In the genomic region with DNA sequence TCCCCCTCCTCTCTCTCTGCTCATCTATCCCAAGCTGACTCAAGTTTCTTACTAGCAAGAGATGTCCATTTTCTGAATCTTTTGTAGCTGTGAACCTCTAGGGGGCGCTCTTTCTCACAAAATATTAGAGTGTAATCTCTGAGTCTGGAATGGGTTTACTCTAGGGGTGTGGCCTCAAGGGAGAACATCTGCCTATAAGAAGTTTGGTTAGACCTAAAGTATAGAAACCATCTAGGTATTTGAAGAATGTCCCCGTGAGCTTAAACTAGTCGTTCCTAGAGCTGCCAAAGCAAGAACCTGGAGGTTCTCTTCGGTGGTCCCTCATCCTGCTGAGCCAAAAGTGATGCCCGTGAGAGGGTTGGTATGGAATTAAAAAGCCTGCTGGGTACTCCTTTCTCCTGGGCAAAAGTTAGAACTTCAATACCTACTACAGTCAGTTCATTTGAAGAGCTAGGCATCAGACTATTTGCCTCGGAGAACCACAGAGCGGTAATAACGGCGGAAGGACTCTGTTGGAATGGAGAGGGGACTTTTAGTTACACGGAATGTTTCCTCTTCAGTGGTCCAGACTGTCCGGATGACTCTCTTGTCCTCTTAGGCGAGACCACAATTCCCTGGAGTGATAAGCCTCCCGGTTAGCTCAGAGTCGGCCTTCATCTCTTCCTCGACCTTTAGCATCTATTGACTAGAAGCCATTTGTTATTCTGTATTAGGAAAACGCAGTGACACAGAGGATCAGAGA, we compare ENCODE assay signal across 8 mouse cellular contexts. TPM values are rescaled to one million over a fixed set of nuclear protein-coding genes. Genes with fewer than 3 reads are reported as not detected.
DNase-seq lines count a peak whose midpoint lies in the region; ATAC-seq lines count a peak whose summit lies in the region.

No protein-coding gene starts in this region.

- no peaks in the 10 kb centered on the region for H3K9me3 ChIP-seq in intestine, embryonic 14.5 days (ENCODE audit: control insufficient read depth, low read length)
- no peaks in the 10 kb centered on the region for H3K9me3 ChIP-seq in limb, embryonic 11.5 days (ENCODE audit: control insufficient read depth, low read length)
- no peaks in the 10 kb centered on the region for H3K9me3 ChIP-seq in midbrain, embryonic 12.5 days
- no peaks in the 10 kb centered on the region for H3K9me3 ChIP-seq in stomach, embryonic 15.5 days

- peak; percentile 60 for DNase-seq in urinary bladder, postnatal 25 days (ENCODE audit: low spot score)
- DNase-seq in urinary bladder, postnatal 10 days (ENCODE audit: low spot score), result no peak
- DNase-seq in cerebellum, adult 9-11 months, result peak; percentile 30
- DNase-seq in gastrocnemius, adult 8-10 months (ENCODE audit: low spot score in 2 of 2), result peak; percentile 42 to 51
- peak; percentile 72 for DNase-seq in intestine, embryonic 14.5 days (ENCODE audit: low spot score)
- peak; percentile 69 for DNase-seq in limb, embryonic 11.5 days (ENCODE audit: low spot score)

- ATAC-seq in intestine, embryonic 14.5 days (replicated peaks; ENCODE audit: low FRiP score, low TSS enrichment, low read depth), result peak; percentile 76
- ATAC-seq in limb, embryonic 11.5 days (ENCODE audit: insufficient number of reproducible peaks, low FRiP score, low TSS enrichment, low read depth), result peak; percentile 69; the same call in 1 of the 2 replicates
- peak; percentile 79 for ATAC-seq in midbrain, embryonic 12.5 days (ENCODE audit: low FRiP score, low read depth)
- ATAC-seq in stomach, embryonic 15.5 days (ENCODE audit: insufficient read depth, low FRiP score, low read depth), result peak; percentile 67; the same call in 1 of the 2 replicates

- peak overlapping the region; percentile 92 for H3K4me2 ChIP-seq in intestine, embryonic 14.5 days (ENCODE audit: low read length)
- peak overlapping the region; percentile 82 for H3K4me2 ChIP-seq in limb, embryonic 11.5 days (ENCODE audit: low read depth, severe bottlenecking)
- H3K4me2 ChIP-seq in midbrain, embryonic 12.5 days (replicated peaks), result peak overlapping the region; percentile 92
- H3K4me2 ChIP-seq in stomach, embryonic 15.5 days, result peak overlapping the region; percentile 81

- peak overlapping the region; percentile 69; the same call in 1 of the 2 replicates for H3K27ac ChIP-seq in intestine, embryonic 14.5 days (ENCODE audit: low read depth)
- H3K27ac ChIP-seq in limb, embryonic 11.5 days (replicated peaks; ENCODE audit: low read depth, low read length), result peak overlapping the region; percentile 77
- H3K27ac ChIP-seq in midbrain, embryonic 12.5 days (replicated peaks), result no peak overlapping the region
- H3K27ac ChIP-seq in stomach, embryonic 15.5 days, result peak overlapping the region; percentile 80

- no peaks in the 10 kb centered on the region for H3K36me3 ChIP-seq in intestine, embryonic 14.5 days (ENCODE audit: control insufficient read depth, insufficient read depth, low read length)
- H3K36me3 ChIP-seq in limb, embryonic 11.5 days (ENCODE audit: control insufficient read depth, insufficient read depth, low read length), result no peaks in the 10 kb centered on the region
- H3K36me3 ChIP-seq in midbrain, embryonic 12.5 days, result no peaks in the 10 kb centered on the region
- no peaks in the 10 kb centered on the region for H3K36me3 ChIP-seq in stomach, embryonic 15.5 days

- H3K4me3 ChIP-seq in intestine, embryonic 14.5 days (ENCODE audit: low read depth, low read length), result peak overlapping the region; percentile 53
- H3K4me3 ChIP-seq in limb, embryonic 11.5 days (ENCODE audit: low read depth, low read length), result peak overlapping the region; percentile 54
- H3K4me3 ChIP-seq in midbrain, embryonic 12.5 days, result peak overlapping the region; percentile 48
- peak overlapping the region; percentile 45 for H3K4me3 ChIP-seq in stomach, embryonic 15.5 days (replicated peaks)

- no peaks in the 10 kb centered on the region for H3K4me1 ChIP-seq in intestine, embryonic 14.5 days (replicated peaks; ENCODE audit: control insufficient read depth, insufficient read depth, low read length)
- H3K4me1 ChIP-seq in limb, embryonic 11.5 days (ENCODE audit: control insufficient read depth, insufficient read depth, low read length), result no peaks in the 10 kb centered on the region
- H3K4me1 ChIP-seq in midbrain, embryonic 12.5 days, result peaks cover 16% of the 10 kb centered on the region
- 0 out of 2 replicates have a peak, but pooled peaks cover 4% of the 10 kb centered on the region for H3K4me1 ChIP-seq in stomach, embryonic 15.5 days

- peak overlapping the region; percentile 59 for H3K9ac ChIP-seq in intestine, embryonic 14.5 days (ENCODE audit: low read length)
- peak overlapping the region; percentile 89 for H3K9ac ChIP-seq in limb, embryonic 11.5 days (ENCODE audit: low read length)
- peak overlapping the region; percentile 41; the same call in 1 of the 2 replicates for H3K9ac ChIP-seq in midbrain, embryonic 12.5 days (replicated peaks)
- peak overlapping the region; percentile 17 for H3K9ac ChIP-seq in stomach, embryonic 15.5 days

- H3K27me3 ChIP-seq in intestine, embryonic 14.5 days (replicated peaks; ENCODE audit: control insufficient read depth, insufficient read depth, low read length), result no peaks in the 10 kb centered on the region
- no peaks in the 10 kb centered on the region for H3K27me3 ChIP-seq in limb, embryonic 11.5 days (ENCODE audit: control insufficient read depth, insufficient read depth, low read length)
- peaks cover 32% of the 10 kb centered on the region for H3K27me3 ChIP-seq in midbrain, embryonic 12.5 days
- H3K27me3 ChIP-seq in stomach, embryonic 15.5 days (replicated peaks), result no peaks in the 10 kb centered on the region

- WGBS in intestine, embryonic 14.5 days, result 7% methylated on average over 16 of the region's 16 CpGs
- 11% methylated on average over 16 of the region's 16 CpGs for WGBS in limb, embryonic 11.5 days
- WGBS in midbrain, embryonic 12.5 days, result 8% methylated on average over 16 of the region's 16 CpGs
- 8% methylated on average over 16 of the region's 16 CpGs for WGBS in stomach, embryonic 15.5 days

RNA-seq across cellular contexts. Expression of gene Cped1, which starts 0.6 kb away (rescaled TPM):
- 10 to 100 TPM; 22.4 to 26.6 (median 22.9) TPM for total RNA-seq in gastrocnemius, adult 8-10 months (2022)
- polyA plus RNA-seq in intestine, embryonic 14.5 days (2014; fragmentation: Nextera tagmentation; extraction: Ambion mirVana), result 35.5 and 38.5 TPM in 2 replicates
- polyA plus RNA-seq in limb, embryonic 11.5 days (2014; fragmentation: Nextera tagmentation; extraction: Ambion mirVana), result 74.8 and 75.0 TPM in 2 replicates
- 8.7 and 10.8 TPM in 2 replicates for polyA plus RNA-seq in midbrain, embryonic 12.5 days (2016; fragmentation: Nextera tagmentation; extraction: Ambion mirVana)
- 20.4 and 26.9 TPM in 2 replicates for polyA plus RNA-seq in stomach, embryonic 15.5 days (2015; fragmentation: Nextera tagmentation; extraction: Ambion mirVana)

RNA-seq across cellular contexts. Expression of gene Ing3, which starts 35.8 kb away (rescaled TPM):
- total RNA-seq in gastrocnemius, adult 8-10 months (2022), result 1 to 10 TPM; 4.5 to 9.4 (median 6.3) TPM
- 41.3 and 49.9 TPM in 2 replicates for polyA plus RNA-seq in intestine, embryonic 14.5 days (2014; fragmentation: Nextera tagmentation; extraction: Ambion mirVana)
- 54.6 and 58.2 TPM in 2 replicates for polyA plus RNA-seq in limb, embryonic 11.5 days (2014; fragmentation: Nextera tagmentation; extraction: Ambion mirVana)
- polyA plus RNA-seq in midbrain, embryonic 12.5 days (2016; fragmentation: Nextera tagmentation; extraction: Ambion mirVana), result 58.8 and 63.3 TPM in 2 replicates
- polyA plus RNA-seq in stomach, embryonic 15.5 days (2015; fragmentation: Nextera tagmentation; extraction: Ambion mirVana), result 42.5 and 44.3 TPM in 2 replicates

Comparison
In these comparisons a context has a peak if more than half of its experiments do, and no peak if none do; other contexts are left out.
1. H3K9ac ChIP-seq: peak in every context shown above with its lines; median percentile 89 in limb, embryonic 11.5 days; 59 in intestine, embryonic 14.5 days; 41 in midbrain, embryonic 12.5 days; 17 in stomach, embryonic 15.5 days.